Mouse (Mus musculus) testis, postnatal 14 days (tissue): ENCODE measurements around the gene Zpbp2.
A peak's percentile ranks its signal among the peaks of the same experiment; 100 is the strongest.

Experiments used
- DNase-seq: peaks from one replicate; pipeline ENCODE4 v3.0.0; 2021; ENCODE audit warnings: low spot score

The Zpbp2 gene

GRCm38 (mm10) chr11:98550975-98551828 lies at the start of gene Zpbp2:
Gene Zpbp2 (plus strand): TSS chr11:98551097.
- DNase-seq = peak; percentile 90

DNA sequence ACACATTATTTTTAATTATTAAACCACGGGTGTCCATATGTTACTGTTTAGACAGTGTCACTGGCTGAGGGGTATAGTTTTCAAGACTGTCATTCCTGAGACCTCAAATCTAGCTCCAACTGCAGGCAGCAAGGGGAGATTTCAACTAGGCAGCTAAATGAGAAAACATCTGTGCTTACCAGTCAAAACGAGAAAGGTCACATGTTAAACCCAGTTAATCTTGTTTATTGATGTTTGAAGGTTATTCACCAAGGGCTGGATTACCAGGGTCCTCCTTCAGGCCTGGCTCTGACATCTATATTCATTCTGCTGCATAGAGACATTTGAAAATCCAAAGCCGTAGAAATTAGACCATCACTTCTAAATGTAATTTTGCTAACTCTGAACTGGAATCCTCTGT lies 46.0 kb upstream of the Zpbp2 start:
- DNase-seq = no peak

- DNase-seq = no peak
Measured at GRCm38 (mm10) chr11:98509434-98509833, 41.5 kb upstream of the Zpbp2 start.

GRCm38 (mm10) chr11:98510125-98510524 lies 40.8 kb upstream of the Zpbp2 start:
- DNase-seq = no peak

GRCm38 (mm10) chr11:98512881-98513280 lies 38.0 kb upstream of the Zpbp2 start:
- DNase-seq = no peak

- DNase-seq = no peak
Measured at GRCm38 (mm10) chr11:98513356-98513936, 37.5 kb upstream of the Zpbp2 start.

DNA sequence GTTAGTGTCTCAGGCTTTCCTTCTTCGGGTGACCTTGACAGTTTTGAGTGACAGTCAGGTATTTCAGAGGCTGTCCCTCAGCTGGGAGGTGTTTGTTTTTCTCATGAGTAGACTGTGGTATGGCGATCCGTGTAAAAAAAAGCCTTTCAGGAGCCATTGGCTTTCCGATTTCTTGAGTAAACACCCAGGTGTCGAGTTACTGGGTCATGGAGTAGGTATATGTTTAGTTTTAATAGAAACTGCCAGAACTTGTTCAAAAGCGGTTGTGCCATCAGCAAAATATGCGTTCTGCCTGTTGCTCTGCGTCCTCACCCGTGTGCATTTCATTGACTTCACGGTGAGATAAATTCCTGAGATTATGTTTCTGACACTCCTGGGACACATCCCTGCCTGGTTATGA lies 30.4 kb upstream of the Zpbp2 start:
- DNase-seq = no peak

- no peak for DNase-seq
Measured at GRCm38 (mm10) chr11:98525140-98525539, 25.8 kb upstream of the Zpbp2 start.

GRCm38 (mm10) chr11:98526824-98527461 lies 24.0 kb upstream of the Zpbp2 start:
- no peak for DNase-seq

DNA sequence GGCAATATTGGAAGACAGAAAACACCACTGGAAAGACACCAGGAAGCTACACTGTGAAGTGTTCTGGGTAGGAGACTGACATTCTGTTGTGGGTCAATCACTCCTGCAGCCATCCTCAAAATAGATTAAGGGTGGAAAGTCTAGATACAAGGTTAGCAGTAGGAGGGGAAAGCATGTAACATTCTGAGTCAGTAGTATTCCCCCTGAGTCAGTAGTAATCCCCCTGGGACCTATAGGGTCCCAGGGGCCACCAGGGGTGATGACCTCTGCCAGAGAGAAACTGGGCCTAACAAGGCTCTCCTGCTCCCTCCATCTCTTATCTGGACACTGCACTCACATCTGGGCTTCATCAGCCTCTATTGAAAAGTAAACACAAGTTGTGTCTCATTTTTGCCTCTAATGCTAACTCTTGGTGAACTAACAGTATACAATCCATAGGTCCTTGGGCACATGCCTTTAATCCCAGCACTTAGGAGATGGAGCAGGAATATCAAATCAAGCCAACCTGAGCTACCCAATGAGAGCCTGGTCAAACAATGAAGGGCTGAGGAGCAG lies 13.3 kb upstream of the Zpbp2 start:
- DNase-seq = no peak

DNA sequence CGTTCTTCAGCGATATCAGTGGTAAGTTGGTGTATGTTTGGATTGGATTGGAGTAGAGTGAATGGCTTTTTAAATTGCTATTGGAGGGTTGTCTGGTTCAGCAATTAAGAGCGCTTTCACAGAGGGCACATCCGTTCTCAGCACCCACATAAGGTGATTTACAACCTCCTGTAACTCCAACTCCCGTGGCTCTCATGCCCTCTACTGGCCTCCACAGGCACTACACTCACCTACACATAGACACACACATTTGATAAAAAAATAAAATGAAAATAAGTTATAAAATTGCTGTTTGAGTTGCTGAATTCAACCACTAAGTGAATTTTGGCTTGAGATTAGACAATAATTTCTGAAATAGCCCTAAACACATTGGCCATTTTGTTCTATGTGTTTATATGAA lies 10.6 kb upstream of the Zpbp2 start:
- DNase-seq = no peak

DNA sequence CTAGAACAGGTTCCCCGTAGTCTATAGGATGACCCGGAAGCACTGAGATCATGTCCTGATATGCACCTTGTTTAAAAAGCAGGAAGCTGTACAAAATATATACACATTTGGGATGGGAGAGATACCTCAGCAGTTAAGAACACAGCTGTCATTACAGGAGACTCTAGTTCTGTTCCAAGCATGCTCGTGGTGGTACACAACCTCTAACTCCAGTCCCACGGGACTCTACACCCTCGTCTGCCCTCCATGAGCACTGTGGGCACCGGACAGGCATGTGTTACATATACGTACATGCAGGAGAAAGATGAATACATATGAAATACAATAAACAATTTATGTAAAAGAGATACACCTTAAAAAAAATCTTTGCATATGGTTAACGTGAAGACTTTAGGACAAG lies 8.3 kb upstream of the Zpbp2 start:
- no peak for DNase-seq

DNA sequence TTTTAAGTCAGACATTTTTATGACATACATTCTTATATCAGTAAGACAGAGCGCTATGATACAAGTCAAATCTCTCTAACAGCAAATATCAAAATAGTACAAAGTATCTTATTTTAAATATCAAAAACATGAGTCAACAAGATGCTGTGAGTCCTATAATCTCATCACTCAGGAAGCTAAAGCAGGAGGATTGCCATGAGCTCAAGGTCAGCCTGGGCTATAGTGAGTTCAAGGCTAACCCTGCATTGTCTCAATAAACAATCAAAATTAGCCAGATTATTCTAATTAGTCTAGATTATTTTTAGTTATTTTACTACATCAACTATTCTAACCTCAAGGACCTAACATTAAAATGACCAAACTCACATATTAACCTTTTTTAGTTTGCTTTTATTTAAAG lies 7.5 kb upstream of the Zpbp2 start:
- DNase-seq = no peak

GRCm38 (mm10) chr11:98544890-98545677 lies 5.8 kb upstream of the Zpbp2 start:
- no peak for DNase-seq

GRCm38 (mm10) chr11:98545711-98546231 lies 5.1 kb upstream of the Zpbp2 start, which contains the start of gene Ikzf3:
Gene Ikzf3 (minus strand): TSS chr11:98546031.
- peak; percentile 20 for DNase-seq

- no peak for DNase-seq
Measured at GRCm38 (mm10) chr11:98546529-98547307, 4.2 kb upstream of the Zpbp2 start.

DNA sequence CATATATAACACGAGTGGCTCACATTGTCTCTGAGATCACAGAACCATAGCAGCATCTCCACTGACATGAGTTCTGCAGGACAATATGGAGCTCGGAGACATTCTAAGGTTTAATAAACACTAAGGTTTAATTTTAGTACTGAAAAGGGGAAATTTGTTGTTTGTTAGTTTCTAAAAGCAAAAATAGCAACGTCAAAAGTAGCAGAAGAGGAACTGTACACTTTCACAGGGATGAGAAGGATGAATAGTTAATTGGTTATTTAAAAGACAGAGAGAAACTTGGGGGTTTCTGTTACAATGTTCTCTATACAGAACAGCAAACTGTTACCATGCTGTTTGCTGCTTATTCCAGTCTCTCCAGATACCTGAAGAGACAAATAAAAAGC lies 3.6 kb upstream of the Zpbp2 start:
- no peak for DNase-seq

DNA sequence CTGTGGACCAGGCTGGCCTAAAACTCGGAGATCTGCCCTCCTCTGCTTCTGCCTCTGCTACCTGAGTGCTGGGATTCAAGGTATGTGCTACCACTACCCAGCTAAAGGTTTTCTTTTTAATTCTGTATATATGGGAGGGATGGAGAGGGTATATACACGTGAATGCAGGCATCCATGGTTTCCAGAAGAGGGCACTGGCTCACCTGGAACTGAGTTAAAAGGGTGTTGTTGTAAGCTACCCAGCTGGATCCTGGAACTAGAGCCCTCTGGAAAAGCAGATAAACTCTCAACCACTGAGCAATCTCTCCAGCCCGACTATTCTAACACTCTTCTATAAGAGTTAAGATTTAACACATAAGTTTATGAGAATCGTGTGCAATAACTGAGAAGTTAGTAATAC lies 1.5 kb upstream of the Zpbp2 start:
- no peak for DNase-seq

DNA sequence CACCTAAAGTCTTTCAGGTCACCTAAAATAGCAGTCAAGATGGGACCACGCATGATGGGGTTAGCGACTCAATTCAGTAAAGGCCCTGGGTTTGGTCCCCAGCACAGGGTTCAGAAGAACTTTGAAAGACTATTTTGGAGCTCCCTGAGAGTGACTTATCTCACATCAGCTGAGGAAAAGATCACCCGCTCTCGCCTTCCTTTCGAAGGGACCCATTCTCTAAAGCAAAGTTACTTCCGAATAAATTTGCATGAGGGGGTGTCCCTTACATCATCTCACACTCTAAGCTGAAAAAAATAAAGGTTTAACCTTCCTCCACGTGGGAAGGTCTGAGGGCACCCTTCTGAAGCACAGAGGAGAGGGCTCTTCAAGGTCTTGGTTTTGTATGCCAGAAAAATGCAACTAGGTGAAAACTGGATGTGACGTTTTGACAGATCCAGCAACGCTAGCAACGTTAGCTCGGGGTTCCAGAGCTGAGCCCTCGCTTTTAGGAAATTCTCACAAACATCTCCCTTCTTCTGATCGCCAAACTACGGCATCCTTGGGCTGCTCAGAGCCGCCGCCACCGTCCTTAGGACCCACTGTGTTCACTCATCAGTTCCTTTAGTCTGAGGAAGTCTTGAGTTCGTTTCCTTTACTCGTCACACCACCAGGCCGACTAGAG lies 454 bp upstream of the Zpbp2 start:
- DNase-seq = no peak

- no peak for DNase-seq
Measured at GRCm38 (mm10) chr11:98553966-98554365, 3.1 kb downstream of the Zpbp2 start.
